Mouse (Mus musculus) stomach, postnatal 0 days (tissue): Measurements from ENCODE around the gene Sult6b1.

Experiments
- CTCF ChIP-seq: IDR thresholded peaks from 2 replicates; pipeline ENCODE4 v1.5.1; 2016; ENCODE audit warnings: antibody characterized with exemption, low read depth, mild to moderate bottlenecking, moderate library complexity
- EP300 ChIP-seq: optimal IDR thresholded peaks from 2 replicates; pipeline ENCODE3; 2016; ENCODE audit warnings: antibody characterized with exemption

DNA sequence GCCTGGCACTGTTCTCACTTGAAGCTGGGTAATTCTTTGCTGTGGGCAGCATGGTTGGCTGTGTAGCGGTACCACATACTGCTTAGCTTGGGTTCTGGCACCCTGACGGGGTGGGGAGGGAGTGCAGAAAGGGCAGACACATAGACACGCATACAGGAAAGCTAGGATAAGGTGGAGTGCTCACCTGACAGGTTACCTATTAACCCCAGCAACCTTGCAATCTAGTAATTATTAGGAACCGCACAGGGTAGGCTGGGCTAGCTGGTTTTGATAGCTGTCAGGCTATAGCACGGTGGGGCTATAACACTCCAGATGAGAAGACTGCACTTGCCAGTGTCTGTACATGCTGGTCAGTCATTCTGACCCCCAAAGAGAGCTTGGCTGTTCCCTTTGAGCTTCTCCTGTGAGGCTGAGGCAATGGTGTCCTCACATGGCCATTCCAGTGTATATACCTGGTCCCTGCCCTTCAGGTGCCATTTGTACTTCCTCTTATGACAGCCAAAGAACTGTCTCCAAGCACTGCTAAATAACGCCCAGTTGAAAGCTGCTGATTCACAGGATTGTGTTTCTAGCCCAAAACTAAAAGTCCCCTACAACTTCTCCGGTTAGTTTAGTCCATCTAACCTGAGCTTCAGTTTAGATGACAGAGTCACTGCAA lies 64.4 kb downstream of the Sult6b1 start:
- no peak for TF ChIP-seq CTCF
- no peak for TF ChIP-seq EP300
